10 mouse cellular contexts compared by ENCODE assay signal in genomic region chr15:99318071-99318470, GRCm38 (mm10). TPM values are rescaled to one million over a fixed set of nuclear protein-coding genes. Genes with fewer than 3 reads are reported as not detected.
DNase-seq lines count a peak whose midpoint lies in the region; ATAC-seq and TF ChIP-seq lines count a peak whose summit lies in the region.
"Had no signal": no experiment of that assay in that cellular context is flagged by ENCODE, and none has a peak within 500 bp of the region (broad histone marks: within the 10 kb centered on the region; RNA-seq: fewer than 3 reads in every experiment).

No protein-coding gene starts in this region.

- H3K4me1 ChIP-seq in cerebellum, adult 2 months (ENCODE audit: control insufficient read depth, insufficient read depth, low read length): peaks cover 30% of the 10 kb centered on the region
- no peaks in the 10 kb centered on the region; the same call in 1 of the 2 replicates for H3K4me1 ChIP-seq in hindbrain, embryonic 15.5 days (replicated peaks)
- H3K4me1 ChIP-seq in hindbrain, embryonic 14.5 days (replicated peaks; ENCODE audit: control insufficient read depth, insufficient read depth, low read length): no peaks in the 10 kb centered on the region
- no peaks in the 10 kb centered on the region for H3K4me1 ChIP-seq in midbrain, embryonic 16.5 days (ENCODE audit: control insufficient read depth, insufficient read depth, low read length)
- no peaks in the 10 kb centered on the region; the same call in 1 of the 2 replicates for H3K4me1 ChIP-seq in midbrain, embryonic 15.5 days
- no peaks in the 10 kb centered on the region for H3K4me1 ChIP-seq in stomach, postnatal 0 days (replicated peaks; ENCODE audit: control insufficient read depth, insufficient read depth)

- H3K36me3 ChIP-seq in hindbrain, embryonic 15.5 days: peaks cover 61% of the 10 kb centered on the region
- H3K36me3 ChIP-seq in hindbrain, embryonic 14.5 days (replicated peaks; ENCODE audit: control insufficient read depth, insufficient read depth): peaks cover 98% of the 10 kb centered on the region
- H3K36me3 ChIP-seq in midbrain, embryonic 16.5 days (ENCODE audit: control insufficient read depth, insufficient read depth, low read length): peaks cover 19% of the 10 kb centered on the region
- peaks cover 57% of the 10 kb centered on the region for H3K36me3 ChIP-seq in midbrain, embryonic 15.5 days (replicated peaks)
- H3K36me3 ChIP-seq in stomach, postnatal 0 days (ENCODE audit: control insufficient read depth, insufficient read depth, low read length): peaks cover 38% of the 10 kb centered on the region

- H3K27me3 ChIP-seq in cerebellum, adult 2 months (ENCODE audit: control insufficient read depth, insufficient read depth, low read length): no peaks in the 10 kb centered on the region
- H3K27me3 ChIP-seq in hindbrain, embryonic 15.5 days: no peaks in the 10 kb centered on the region
- no peaks in the 10 kb centered on the region for H3K27me3 ChIP-seq in hindbrain, embryonic 14.5 days (ENCODE audit: control insufficient read depth, insufficient read depth, low read length)
- H3K27me3 ChIP-seq in midbrain, embryonic 16.5 days (ENCODE audit: control insufficient read depth, insufficient read depth, low read depth, low read length): no peaks in the 10 kb centered on the region
- H3K27me3 ChIP-seq in midbrain, embryonic 15.5 days (replicated peaks): no peaks in the 10 kb centered on the region
- H3K27me3 ChIP-seq in stomach, postnatal 0 days (ENCODE audit: control insufficient read depth, insufficient read depth, low read length): no peaks in the 10 kb centered on the region

- 78% methylated on average over 6 of the region's 6 CpGs for WGBS in cerebellum, adult 2 months
- WGBS in hindbrain, embryonic 15.5 days: 90% methylated on average over 6 of the region's 6 CpGs
- WGBS in hindbrain, embryonic 14.5 days: 94% methylated on average over 6 of the region's 6 CpGs
- WGBS in midbrain, embryonic 16.5 days: 91% methylated on average over 6 of the region's 6 CpGs
- 96% methylated on average over 6 of the region's 6 CpGs for WGBS in midbrain, embryonic 15.5 days
- 87% methylated on average over 6 of the region's 6 CpGs for WGBS in stomach, postnatal 0 days

- no peak for TF ChIP-seq EP300 in stomach, postnatal 0 days (optimal IDR thresholded peaks at IDR 0.05)

- no peak for TF ChIP-seq POLR2A in cerebellum, adult 2 months (IDR thresholded peaks at IDR 0.05; ENCODE audit: borderline replicate concordance, insufficient read depth, low read length)

- peak in 1 of 2 experiments; percentile 25 for DNase-seq in cerebellum, adult 2 months
- no peak for DNase-seq in cerebellum, adult 8-10 months
- no peak for DNase-seq in hindbrain, embryonic 14.5 days (ENCODE audit: low spot score)
- DNase-seq in stomach, postnatal 0 days (ENCODE audit: low spot score): no peak
- no peak for DNase-seq in embryo, embryonic 9.5 days (ENCODE audit: extremely low spot score)
- DNase-seq: right cerebral cortex, adult 18-20 months had no signal

- no peak overlapping the region for H3K9ac ChIP-seq in hindbrain, embryonic 15.5 days
- H3K9ac ChIP-seq in hindbrain, embryonic 14.5 days: no peak overlapping the region
- no peak overlapping the region for H3K9ac ChIP-seq in midbrain, embryonic 16.5 days (ENCODE audit: low read depth, low read length)
- H3K9ac ChIP-seq in midbrain, embryonic 15.5 days: no peak overlapping the region
- no peak overlapping the region for H3K9ac ChIP-seq in stomach, postnatal 0 days (ENCODE audit: low read length)

- no peaks in the 10 kb centered on the region for H3K9me3 ChIP-seq in hindbrain, embryonic 15.5 days
- no peaks in the 10 kb centered on the region for H3K9me3 ChIP-seq in hindbrain, embryonic 14.5 days (ENCODE audit: control insufficient read depth, low read length)
- no peaks in the 10 kb centered on the region for H3K9me3 ChIP-seq in midbrain, embryonic 16.5 days (replicated peaks; ENCODE audit: control insufficient read depth, low read length, poor library complexity, severe bottlenecking)
- H3K9me3 ChIP-seq in midbrain, embryonic 15.5 days: no peaks in the 10 kb centered on the region
- no peaks in the 10 kb centered on the region for H3K9me3 ChIP-seq in stomach, postnatal 0 days (ENCODE audit: control insufficient read depth, low read length)

- TF ChIP-seq CTCF in cerebellum, adult 2 months (IDR thresholded peaks at IDR 0.05; ENCODE audit: borderline replicate concordance, insufficient read depth, low read depth, low read length): no peak
- TF ChIP-seq CTCF in stomach, postnatal 0 days (IDR thresholded peaks at IDR 0.05; ENCODE audit: low read depth): no peak

- H3K4me3 ChIP-seq in cerebellum, adult 2 months (replicated peaks; ENCODE audit: insufficient read depth, low read depth, low read length): no peak overlapping the region
- H3K4me3 ChIP-seq in hindbrain, embryonic 15.5 days: no peak overlapping the region
- H3K4me3 ChIP-seq in hindbrain, embryonic 14.5 days (replicated peaks; ENCODE audit: low read length): no peak overlapping the region
- H3K4me3 ChIP-seq in midbrain, embryonic 16.5 days (ENCODE audit: low read depth, low read length): no peak overlapping the region
- H3K4me3 ChIP-seq in midbrain, embryonic 15.5 days: no peak overlapping the region
- no peak overlapping the region for H3K4me3 ChIP-seq in stomach, postnatal 0 days (ENCODE audit: low read depth, low read length)

- ATAC-seq in hindbrain, embryonic 15.5 days (ENCODE audit: low FRiP score, low read depth): no peak
- ATAC-seq in hindbrain, embryonic 14.5 days (ENCODE audit: low FRiP score): no peak
- no peak for ATAC-seq in midbrain, embryonic 16.5 days
- no peak for ATAC-seq in midbrain, embryonic 15.5 days (replicated peaks)
- ATAC-seq in stomach, postnatal 0 days (ENCODE audit: low FRiP score, low TSS enrichment): no peak
- ATAC-seq: inflammation-experienced regulatory T-cells, adult 6 months had no signal

- H3K27ac ChIP-seq in cerebellum, adult 2 months (ENCODE audit: insufficient read depth, low read length): 0 out of 2 replicates have a peak overlapping the region, but pooled peaks have one; percentile 17
- H3K27ac ChIP-seq in hindbrain, embryonic 15.5 days (replicated peaks): peak overlapping the region; percentile 66
- no peak overlapping the region for H3K27ac ChIP-seq in hindbrain, embryonic 14.5 days
- H3K27ac ChIP-seq in midbrain, embryonic 16.5 days (ENCODE audit: low read length): peak overlapping the region; percentile 28; the same call in 1 of the 2 replicates
- H3K27ac ChIP-seq in midbrain, embryonic 15.5 days: no peak overlapping the region
- peak overlapping the region; percentile 74 for H3K27ac ChIP-seq in stomach, postnatal 0 days (replicated peaks)

- H3K4me2 ChIP-seq in hindbrain, embryonic 15.5 days: no peak overlapping the region
- no peak overlapping the region for H3K4me2 ChIP-seq in hindbrain, embryonic 14.5 days (replicated peaks)
- H3K4me2 ChIP-seq in midbrain, embryonic 16.5 days (ENCODE audit: low read length): no peak overlapping the region
- no peak overlapping the region for H3K4me2 ChIP-seq in midbrain, embryonic 15.5 days
- no peak overlapping the region for H3K4me2 ChIP-seq in stomach, postnatal 0 days (replicated peaks; ENCODE audit: low read depth)

RNA-seq across cellular contexts. Expression of gene Fam186b, which starts 22.4 kb away (rescaled TPM):
- 1.1 and 1.9 TPM in 2 replicates for polyA plus RNA-seq in cerebellum, adult 2 months (2012; rRNA removed)
- 0.55 and 0.86 TPM in 2 replicates for polyA plus RNA-seq in hindbrain, embryonic 15.5 days (2015; fragmentation: Nextera tagmentation; extraction: Ambion mirVana)
- polyA plus RNA-seq in hindbrain, embryonic 14.5 days (2014; fragmentation: Nextera tagmentation; extraction: Ambion mirVana): 0.39 and 0.81 TPM in 2 replicates
- 0.53 and 0.73 TPM in 2 replicates for polyA plus RNA-seq in midbrain, embryonic 16.5 days (2015; fragmentation: Nextera tagmentation; extraction: Ambion mirVana)
- 0.62 and 0.75 TPM in 2 replicates for polyA plus RNA-seq in midbrain, embryonic 15.5 days (2015; fragmentation: Nextera tagmentation; extraction: Ambion mirVana)
- polyA plus RNA-seq in stomach, postnatal 0 days (2015; fragmentation: Nextera tagmentation; extraction: Ambion mirVana): 0.28 TPM in 1 of 2 replicates, not detected in the other

RNA-seq across cellular contexts. Expression of gene Prpf40b, which starts 23.2 kb away (rescaled TPM):
- 141 and 152 TPM in 2 replicates for polyA plus RNA-seq in cerebellum, adult 2 months (2012; rRNA removed)
- polyA plus RNA-seq in hindbrain, embryonic 15.5 days (2015; fragmentation: Nextera tagmentation; extraction: Ambion mirVana): 108 and 114 TPM in 2 replicates
- polyA plus RNA-seq in hindbrain, embryonic 14.5 days (2014; fragmentation: Nextera tagmentation; extraction: Ambion mirVana): 84.7 and 89.6 TPM in 2 replicates
- 122 and 130 TPM in 2 replicates for polyA plus RNA-seq in midbrain, embryonic 16.5 days (2015; fragmentation: Nextera tagmentation; extraction: Ambion mirVana)
- polyA plus RNA-seq in midbrain, embryonic 15.5 days (2015; fragmentation: Nextera tagmentation; extraction: Ambion mirVana): 129 and 132 TPM in 2 replicates
- 16.1 and 18.3 TPM in 2 replicates for polyA plus RNA-seq in stomach, postnatal 0 days (2015; fragmentation: Nextera tagmentation; extraction: Ambion mirVana)

RNA-seq across cellular contexts. Expression of gene Fmnl3, which starts 52.2 kb away (rescaled TPM):
- 10.0 and 10.7 TPM in 2 replicates for polyA plus RNA-seq in cerebellum, adult 2 months (2012; rRNA removed)
- polyA plus RNA-seq in hindbrain, embryonic 15.5 days (2015; fragmentation: Nextera tagmentation; extraction: Ambion mirVana): 8.9 and 9.1 TPM in 2 replicates
- 9.0 and 9.2 TPM in 2 replicates for polyA plus RNA-seq in hindbrain, embryonic 14.5 days (2014; fragmentation: Nextera tagmentation; extraction: Ambion mirVana)
- 7.9 and 8.0 TPM in 2 replicates for polyA plus RNA-seq in midbrain, embryonic 16.5 days (2015; fragmentation: Nextera tagmentation; extraction: Ambion mirVana)
- 9.1 and 10.0 TPM in 2 replicates for polyA plus RNA-seq in midbrain, embryonic 15.5 days (2015; fragmentation: Nextera tagmentation; extraction: Ambion mirVana)
- 8.0 and 8.6 TPM in 2 replicates for polyA plus RNA-seq in stomach, postnatal 0 days (2015; fragmentation: Nextera tagmentation; extraction: Ambion mirVana)

Comparison
In these comparisons a context has a peak if more than half of its experiments do, and no peak if none do; other contexts are left out.
1. H3K27ac ChIP-seq: peak in cerebellum, adult 2 months (single experiment), hindbrain, embryonic 15.5 days (single experiment), midbrain, embryonic 16.5 days (single experiment) and stomach, postnatal 0 days (single experiment); none in hindbrain, embryonic 14.5 days (single experiment) and midbrain, embryonic 15.5 days (single experiment).